Mouse (Mus musculus) neural tube, embryonic 14.5 days (tissue): ENCODE results near the gene Fbxl16. TPM values are rescaled to one million over a fixed set of nuclear protein-coding genes. Genes with fewer than 3 reads are reported as not detected.

ENCODE experiments used
- ATAC-seq: fragments of 200-750 bp; cut with Nextera tagmentation; 2 replicates; pipeline ENCODE4 v1.8.0; 2017; ENCODE audit warnings: low read depth, mild to moderate bottlenecking, moderate TSS enrichment, moderate library complexity
- H3K27ac ChIP-seq: fragments of 300-500 bp; sonication (generic); 2 replicates; pipeline ENCODE4 v1.5.1; 2014; ENCODE audit warnings: low read depth, mild to moderate bottlenecking, control low read depth, low read length, moderate library complexity, mixed read lengths
- H3K27me3 ChIP-seq: fragments of 300-500 bp; sonication (generic); 2 replicates; pipeline ENCODE4 v1.6.1; 2014; ENCODE audit warnings: low read length; ENCODE audit not compliant: control insufficient read depth, insufficient read depth
- H3K36me3 ChIP-seq: fragments of 300-500 bp; sonication (generic); 2 replicates; pipeline ENCODE4 v1.6.1; 2014; ENCODE audit warnings: low read length, mixed read lengths; ENCODE audit not compliant: control insufficient read depth, insufficient read depth
- H3K4me1 ChIP-seq: fragments of 300-500 bp; sonication (generic); 2 replicates; pipeline ENCODE4 v1.6.1; 2014; ENCODE audit warnings: low read length; ENCODE audit not compliant: control insufficient read depth, insufficient read depth
- H3K4me2 ChIP-seq: fragments of 300-500 bp; sonication (generic); 2 replicates; pipeline ENCODE4 v1.6.1; 2014; ENCODE audit warnings: mild to moderate bottlenecking, low read depth, low read length, control low read depth
- H3K4me3 ChIP-seq: fragments of 300-500 bp; sonication (generic); 2 replicates; pipeline ENCODE4 v1.5.1; 2014; ENCODE audit warnings: low read depth, low read length, control low read depth, mixed read lengths
- H3K9ac ChIP-seq: fragments of 300-500 bp; sonication (generic); replicated peaks from 2 replicates; pipeline ENCODE4 v1.6.1; 2014; ENCODE audit warnings: low read depth, mild to moderate bottlenecking, control low read depth, low read length, mixed read lengths
- H3K9me3 ChIP-seq: fragments of 300-500 bp; sonication (generic); 2 replicates; pipeline ENCODE4 v1.6.1; 2016; ENCODE audit warnings: low read length; ENCODE audit not compliant: control insufficient read depth
- WGBS: fragments of 180-500 bp; shearing (Covaris S2); extraction: QIAGEN DNeasy Blood & Tissue Kit; methylation state at CpG from one replicate; pipeline ENCODE4 v1.1.7; 2014; 5-methylcytosine and 5-hydroxymethylcytosine counted together
- polyA plus RNA-seq: library from polyadenylated mRNA; unstranded; fragments of >200 nt; fragmentation: Nextera tagmentation; extraction: Ambion mirVana; gene quantifications from 2 replicates; pipeline ENCODE4 v1.2.1, GENCODE M21; 2014

Gene Fbxl16
- polyA plus RNA-seq, 1 experiment from 2014 or later = 39.4 TPM

DNA sequence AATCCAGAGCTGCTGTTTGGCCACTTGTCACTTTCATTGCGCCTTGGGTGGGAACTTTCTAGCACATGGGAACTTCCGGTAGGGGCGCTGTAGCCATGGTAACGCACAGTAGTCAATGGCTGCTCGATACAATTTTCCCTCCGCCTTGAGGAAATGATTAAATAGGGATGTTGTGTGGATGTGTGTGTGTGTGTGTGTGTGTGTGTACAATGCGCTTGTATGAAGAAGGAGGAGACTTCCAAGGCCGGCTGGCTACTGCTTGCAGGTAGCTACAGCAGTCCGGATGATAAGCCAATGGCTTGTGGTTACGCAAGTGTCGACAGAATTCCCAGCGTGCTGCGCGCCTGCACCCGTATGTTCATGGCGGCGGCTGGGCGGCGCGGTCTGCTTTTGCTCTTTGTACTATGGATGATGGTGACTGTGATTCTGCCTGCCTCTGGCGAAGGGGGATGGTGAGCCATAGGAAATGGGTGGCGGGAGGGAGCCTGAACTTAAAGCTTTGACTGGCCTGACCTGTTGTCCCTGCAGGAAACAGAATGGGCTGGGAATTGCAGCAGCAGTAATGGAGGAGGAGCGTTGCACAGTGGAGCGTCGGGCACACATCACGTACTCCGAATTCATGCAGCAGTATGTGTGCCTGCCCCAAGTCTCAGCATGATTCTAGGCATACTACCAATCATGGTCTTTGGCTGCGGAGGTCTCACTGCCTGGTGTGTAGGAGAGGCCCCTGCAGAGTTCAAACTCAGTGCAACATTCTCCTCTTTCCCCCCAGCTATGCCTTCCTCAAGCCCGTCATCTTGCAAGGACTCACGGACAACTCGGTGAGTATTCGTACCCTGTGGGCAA, 20.1 kb downstream of the Fbxl16 start, which contains the start of gene Jmjd8:
Gene Jmjd8, plus strand, starts transcription at position 156 of the 846 bp plus-strand sequence.
- Histone ChIP-seq H3K4me2 (peak within 1 kb of the TSS; percentile 96), H3K9me3 (no peaks in the 10 kb centered on the region), H3K36me3 (peaks cover 20% of the 10 kb centered on the region), H3K27me3 (no peaks in the 10 kb centered on the region), H3K4me3 (peak within 1 kb of the TSS; percentile 59), H3K4me1 (peaks cover 58% of the 10 kb centered on the region), H3K27ac (peak within 1 kb of the TSS; percentile 86), H3K9ac (peak within 1 kb of the TSS; percentile 74)
- 3% methylated on average over 32 of the region's 32 CpGs for whole genome bisulfite sequencing
- peak; percentile 48; the same call in 1 of the 2 replicates for ATAC-seq

DNA sequence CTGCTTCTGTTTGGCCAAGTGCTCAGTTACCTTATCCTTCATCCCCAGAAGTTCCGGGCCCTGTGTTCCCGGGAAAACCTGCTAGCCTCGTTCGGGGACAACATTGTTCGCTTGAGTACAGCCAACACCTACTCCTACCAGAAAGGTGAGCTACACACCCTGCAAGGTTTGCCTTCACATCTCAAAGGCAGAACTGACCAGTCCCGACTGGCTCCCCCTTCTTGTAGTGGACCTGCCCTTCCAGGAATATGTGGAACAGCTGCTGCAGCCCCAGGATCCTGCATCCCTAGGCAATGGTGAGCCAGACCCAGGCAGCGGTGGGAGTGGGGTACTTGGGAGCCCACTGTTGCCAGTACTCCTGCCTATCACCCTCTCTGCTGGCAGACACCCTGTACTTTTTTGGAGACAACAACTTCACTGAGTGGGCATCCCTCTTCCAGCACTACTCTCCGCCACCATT, 20.7 kb downstream of the Fbxl16 start:
- H3K4me2 ChIP-seq = peak overlapping the region; percentile 96
- 42% methylated on average over 8 of the region's 8 CpGs for WGBS
- ATAC-seq = no peak
- H3K4me3 ChIP-seq = peak overlapping the region; percentile 59
- peak overlapping the region; percentile 74 for H3K9ac ChIP-seq
- H3K4me1 ChIP-seq = peaks cover 58% of the 10 kb centered on the region
- H3K36me3 ChIP-seq = peaks cover 20% of the 10 kb centered on the region
- H3K27ac ChIP-seq = peak overlapping the region; percentile 86
- no peaks in the 10 kb centered on the region for H3K27me3 ChIP-seq
- no peaks in the 10 kb centered on the region for H3K9me3 ChIP-seq

DNA sequence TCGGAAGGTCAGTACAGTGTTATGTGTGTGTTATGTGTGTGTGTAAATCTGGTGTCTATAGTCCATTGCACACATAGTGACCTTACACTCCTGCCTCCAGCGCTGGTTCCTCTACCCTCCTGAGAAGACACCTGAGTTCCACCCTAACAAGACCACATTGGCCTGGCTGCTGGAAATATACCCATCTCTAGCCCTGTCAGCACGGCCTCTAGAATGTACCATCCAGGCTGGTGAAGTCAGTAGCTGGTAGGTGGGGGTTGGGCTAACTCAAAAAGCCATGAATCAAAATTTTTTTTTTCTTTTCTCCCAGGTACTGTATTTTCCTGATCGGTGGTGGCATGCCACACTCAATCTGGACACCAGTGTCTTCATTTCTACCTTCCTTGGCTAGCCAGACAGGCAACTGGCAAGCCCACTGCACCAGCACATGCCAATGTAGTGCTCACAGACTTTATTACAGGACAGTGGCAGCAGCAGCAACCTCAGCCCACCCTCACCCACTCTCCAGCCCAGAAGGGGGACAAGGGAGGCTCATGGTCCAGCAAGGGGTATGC, 21.4 kb downstream of the Fbxl16 start:
- peaks cover 20% of the 10 kb centered on the region for H3K36me3 ChIP-seq
- ATAC-seq = no peak
- WGBS = 91% methylated on average over 4 of the region's 4 CpGs
- no peak overlapping the region for H3K27ac ChIP-seq
- H3K4me1 ChIP-seq = peaks cover 59% of the 10 kb centered on the region
- H3K9ac ChIP-seq = no peak overlapping the region
- no peaks in the 10 kb centered on the region for H3K9me3 ChIP-seq
- H3K4me3 ChIP-seq = peak overlapping the region; percentile 59; the same call in 1 of the 2 replicates
- peak overlapping the region; percentile 96 for H3K4me2 ChIP-seq
- H3K27me3 ChIP-seq = no peaks in the 10 kb centered on the region

GRCm38 (mm10) chr17:25830806-25831431, 22.0 kb downstream of the Fbxl16 start:
- Histone ChIP-seq H3K4me3 (no peak overlapping the region), H3K27me3 (no peaks in the 10 kb centered on the region), H3K4me2 (peak overlapping the region; percentile 90; the same call in 1 of the 2 replicates), H3K27ac (no peak overlapping the region), H3K36me3 (peaks cover 20% of the 10 kb centered on the region), H3K4me1 (peaks cover 63% of the 10 kb centered on the region), H3K9ac (no peak overlapping the region), H3K9me3 (no peaks in the 10 kb centered on the region)
- WGBS = 89% methylated on average over 14 of the region's 14 CpGs
- ATAC-seq = no peak

DNA sequence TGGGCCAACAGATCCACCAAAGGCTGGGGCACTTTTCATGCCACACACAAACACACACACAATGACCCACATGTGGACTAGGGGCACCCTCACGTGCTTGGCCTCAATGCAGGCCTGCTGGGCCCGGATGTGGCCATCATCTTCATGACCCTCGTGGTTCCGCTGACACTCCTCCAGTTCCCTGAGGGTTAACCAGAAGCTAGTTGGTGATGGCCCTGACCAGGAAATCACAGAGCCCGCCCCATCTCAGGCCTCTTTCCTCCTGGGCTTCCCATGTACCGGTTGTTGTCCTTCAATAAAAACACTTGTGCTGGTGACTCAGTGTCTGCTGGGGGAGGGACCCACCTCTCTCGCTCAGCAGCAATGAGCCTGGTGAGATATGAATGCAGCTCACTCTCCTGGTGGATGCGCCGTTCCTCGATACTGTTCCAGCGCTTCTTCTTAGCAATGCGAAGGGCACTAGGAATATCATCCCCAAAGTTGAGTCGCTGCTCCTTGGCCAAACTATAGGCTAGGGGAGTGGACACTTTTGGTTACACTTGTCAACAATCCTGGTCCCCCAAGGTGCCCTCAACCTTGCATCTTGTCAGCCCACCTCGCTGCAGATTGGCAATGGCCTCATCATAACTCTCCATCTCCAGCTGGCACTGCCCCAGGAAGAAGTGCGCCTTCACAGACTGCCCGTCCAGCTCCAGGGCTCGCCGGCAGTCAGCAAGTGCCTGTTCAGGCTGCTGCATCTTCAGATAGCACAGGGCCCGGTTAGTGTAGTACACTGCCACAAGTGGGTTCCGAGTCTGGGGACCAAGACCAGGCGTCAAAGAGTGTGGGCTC, 22.8 kb downstream of the Fbxl16 start:
- Histone ChIP-seq H3K4me1 (peaks cover 71% of the 10 kb centered on the region), H3K27ac (no peak overlapping the region), H3K4me2 (peak overlapping the region; percentile 90), H3K36me3 (peaks cover 20% of the 10 kb centered on the region), H3K4me3 (peak overlapping the region; percentile 82), H3K27me3 (no peaks in the 10 kb centered on the region), H3K9me3 (no peaks in the 10 kb centered on the region), H3K9ac (peak overlapping the region; percentile 76)
- ATAC-seq = no peak
- 66% methylated on average over 21 of the region's 21 CpGs for WGBS

DNA sequence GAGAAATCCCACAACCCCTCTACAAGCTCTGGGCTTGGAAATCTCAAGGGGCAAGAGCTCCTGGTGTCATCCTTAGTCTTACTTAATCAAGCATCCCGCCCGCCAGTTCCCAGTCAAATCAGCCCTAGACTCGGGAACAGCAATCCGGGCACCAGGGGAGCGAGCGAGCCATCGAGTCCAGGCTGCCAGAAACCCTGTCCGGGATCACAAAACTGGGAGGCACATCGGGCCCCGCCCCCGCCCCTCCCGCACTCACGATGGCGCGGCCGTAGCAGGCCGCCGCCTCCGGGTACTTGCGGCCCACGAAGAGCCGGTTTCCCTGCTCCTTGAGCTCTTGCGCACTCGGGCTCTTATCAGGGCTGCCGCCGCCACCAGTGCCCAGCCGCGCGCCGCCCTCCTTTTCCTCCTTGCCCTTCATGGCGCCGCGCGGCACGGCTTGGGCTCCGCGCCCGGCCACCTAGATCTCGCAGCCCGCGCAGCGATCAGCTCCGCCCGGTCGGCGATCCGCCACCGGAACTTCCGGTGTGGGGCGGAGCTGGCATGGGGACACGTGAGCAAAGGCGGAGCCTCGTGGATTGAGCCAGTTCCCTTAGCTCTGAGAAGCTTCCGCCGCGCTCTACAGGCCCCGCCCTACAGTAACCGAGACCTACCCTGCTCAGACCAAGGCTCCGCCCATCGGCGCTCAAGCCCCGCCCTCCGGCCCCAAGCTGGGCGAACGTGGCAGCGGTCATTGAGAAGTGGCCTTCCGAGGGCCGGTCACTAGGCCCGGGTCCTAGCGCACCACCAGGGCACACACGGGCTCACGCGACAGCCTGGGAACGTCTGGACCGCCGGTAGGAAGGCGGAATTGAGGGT, 23.8 kb downstream of the Fbxl16 start:
- H3K36me3 ChIP-seq = peaks cover 17% of the 10 kb centered on the region
- ATAC-seq = peak; percentile 90
- peak overlapping the region; percentile 82 for H3K4me3 ChIP-seq
- H3K27me3 ChIP-seq = no peaks in the 10 kb centered on the region
- H3K9me3 ChIP-seq = no peaks in the 10 kb centered on the region
- under 1% methylated on average over 67 of the region's 77 CpGs for WGBS
- H3K4me1 ChIP-seq = peaks cover 77% of the 10 kb centered on the region
- H3K27ac ChIP-seq = peak overlapping the region; percentile 93
- H3K9ac ChIP-seq = peak overlapping the region; percentile 76
- H3K4me2 ChIP-seq = peak overlapping the region; percentile 90

GRCm38 (mm10) chr17:25833291-25833663, 24.4 kb downstream of the Fbxl16 start, which contains the start of gene Stub1:
Gene Stub1, minus strand, starts transcription at chr17:25833404.
- ATAC-seq = peak; percentile 57

More at GRCm38 (mm10) chr17:25833291-25833663, 24.4 kb downstream of the Fbxl16 start, which contains the start of gene Stub1:
- H3K9me3 ChIP-seq = no peaks in the 10 kb centered on the region
- peaks cover 16% of the 10 kb centered on the region for H3K36me3 ChIP-seq
- H3K4me2 ChIP-seq = peak within 1 kb of the TSS; percentile 90
- peaks cover 71% of the 10 kb centered on the region for H3K4me1 ChIP-seq
- H3K4me3 ChIP-seq = peak within 1 kb of the TSS; percentile 82
- WGBS = under 1% methylated on average over 24 of the region's 24 CpGs
- no peaks in the 10 kb centered on the region for H3K27me3 ChIP-seq
- H3K9ac ChIP-seq = peak within 1 kb of the TSS; percentile 76
- H3K27ac ChIP-seq = peak within 1 kb of the TSS; percentile 93
